Mouse (Mus musculus) olfactory bulb, adult 2 months (tissue): ENCODE data around the gene Mrpl46.

ENCODE experiments used
- CTCF ChIP-seq: fragments of 200-500 bp; IDR thresholded peaks from 2 replicates; pipeline ENCODE4 v1.5.1; 2012; ENCODE audit warnings: low read depth, mild to moderate bottlenecking, low read length, moderate library complexity; ENCODE audit not compliant: insufficient read depth
- POLR2A ChIP-seq: fragments of 200-500 bp; IDR thresholded peaks from 2 replicates; pipeline ENCODE4 v1.6.1; 2012; ENCODE audit warnings: mild to moderate bottlenecking, low read depth, low read length, moderate library complexity; ENCODE audit not compliant: insufficient read depth

GRCm38 (mm10) chr7:78793895-78794570 is 10.7 kb upstream of the Mrpl46 start:
- TF ChIP-seq POLR2A (no peak), CTCF (no peak)
